Mouse (Mus musculus): ENCODE measurements around the gene Dync1h1. TPM values are rescaled to one million over a fixed set of nuclear protein-coding genes. Genes with fewer than 3 reads are reported as not detected.

Dync1h1 gene
- polyA plus RNA-seq, 1 experiment from 2014 or later, result 42.0 TPM

GRCm38 (mm10) chr12:110608460-110609152 lies 7.4 kb downstream of the Dync1h1 start:
- H3K27ac ChIP-seq (replicated peaks), result peak overlapping the region; percentile 60
- H3K4me2 ChIP-seq, result peak overlapping the region; percentile 30; the same call in 1 of the 2 replicates
- H3K9ac ChIP-seq, result peak overlapping the region; percentile 64; the same call in 1 of the 2 replicates

GRCm38 (mm10) chr12:110609153-110609497 lies 7.9 kb downstream of the Dync1h1 start:
- ATAC-seq (ENCODE audit: extremely low read depth, insufficient number of reproducible peaks, low FRiP score, low TSS enrichment), result no peak
- peak overlapping the region; percentile 64 for H3K9ac ChIP-seq
- peak overlapping the region; percentile 30; the same call in 1 of the 2 replicates for H3K4me2 ChIP-seq
- peak overlapping the region; percentile 60 for H3K27ac ChIP-seq (replicated peaks)
- peaks cover 43% of the 10 kb centered on the region for H3K36me3 ChIP-seq
- WGBS, result 70% methylated on average over 9 of the region's 9 CpGs
- H3K4me3 ChIP-seq, result no peak overlapping the region
- no peaks in the 10 kb centered on the region for H3K9me3 ChIP-seq
- H3K27me3 ChIP-seq (replicated peaks), result no peaks in the 10 kb centered on the region
- H3K4me1 ChIP-seq, result peaks cover 22% of the 10 kb centered on the region

More at GRCm38 (mm10) chr12:110608460-110609152, 7.4 kb downstream of the Dync1h1 start:
- H3K4me3 ChIP-seq, result no peak overlapping the region
- peaks cover 38% of the 10 kb centered on the region for H3K36me3 ChIP-seq
- H3K9me3 ChIP-seq, result no peaks in the 10 kb centered on the region
- H3K4me1 ChIP-seq, result peaks cover 27% of the 10 kb centered on the region
- 59% methylated on average over 11 of the region's 11 CpGs for WGBS
- ATAC-seq (ENCODE audit: extremely low read depth, insufficient number of reproducible peaks, low FRiP score, low TSS enrichment), result no peak
- no peaks in the 10 kb centered on the region for H3K27me3 ChIP-seq (replicated peaks)

DNA sequence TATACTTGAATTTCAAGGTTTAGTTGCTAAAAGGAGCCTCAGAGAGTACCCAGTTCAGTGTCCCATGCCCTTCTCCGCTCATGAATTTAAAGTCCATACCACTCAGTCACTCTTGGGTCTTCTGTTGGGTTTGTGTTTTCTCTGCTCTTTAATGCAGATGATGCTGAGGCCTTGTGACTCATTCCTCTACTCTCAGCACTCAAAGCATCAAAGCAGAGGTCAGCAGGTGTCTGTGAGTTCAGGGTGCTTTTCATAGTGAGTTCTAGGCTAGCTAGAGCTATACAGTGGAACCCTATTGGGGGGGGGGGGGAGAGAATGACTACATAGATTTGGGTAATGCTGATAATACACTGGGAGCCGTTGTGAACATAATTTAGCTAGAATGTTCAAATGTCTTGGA lies 9.5 kb downstream of the Dync1h1 start:
- no peak for ATAC-seq (ENCODE audit: extremely low read depth, insufficient number of reproducible peaks, low FRiP score, low TSS enrichment)
- Histone ChIP-seq H3K4me2 (no peak overlapping the region), H3K27ac (replicated peaks) (no peak overlapping the region), H3K27me3 (replicated peaks) (no peaks in the 10 kb centered on the region), H3K4me1 (peaks cover 14% of the 10 kb centered on the region), H3K9me3 (no peaks in the 10 kb centered on the region), H3K36me3 (peaks cover 59% of the 10 kb centered on the region), H3K4me3 (no peak overlapping the region), H3K9ac (no peak overlapping the region)
- WGBS, result 92% methylated on average over 2 of the region's 2 CpGs

- H3K27me3 ChIP-seq (replicated peaks), result no peaks in the 10 kb centered on the region
- H3K4me2 ChIP-seq, result no peak overlapping the region
- H3K4me1 ChIP-seq, result no peaks in the 10 kb centered on the region
- H3K27ac ChIP-seq (replicated peaks), result no peak overlapping the region
- no peaks in the 10 kb centered on the region for H3K9me3 ChIP-seq
- WGBS, result 96% methylated on average over 11 of the region's 11 CpGs
- no peak overlapping the region for H3K9ac ChIP-seq
- no peak overlapping the region for H3K4me3 ChIP-seq
- no peak for ATAC-seq (ENCODE audit: extremely low read depth, insufficient number of reproducible peaks, low FRiP score, low TSS enrichment)
- H3K36me3 ChIP-seq, result peaks cover 100% of the 10 kb centered on the region
Observed at GRCm38 (mm10) chr12:110630056-110630455, 28.8 kb downstream of the Dync1h1 start.

DNA sequence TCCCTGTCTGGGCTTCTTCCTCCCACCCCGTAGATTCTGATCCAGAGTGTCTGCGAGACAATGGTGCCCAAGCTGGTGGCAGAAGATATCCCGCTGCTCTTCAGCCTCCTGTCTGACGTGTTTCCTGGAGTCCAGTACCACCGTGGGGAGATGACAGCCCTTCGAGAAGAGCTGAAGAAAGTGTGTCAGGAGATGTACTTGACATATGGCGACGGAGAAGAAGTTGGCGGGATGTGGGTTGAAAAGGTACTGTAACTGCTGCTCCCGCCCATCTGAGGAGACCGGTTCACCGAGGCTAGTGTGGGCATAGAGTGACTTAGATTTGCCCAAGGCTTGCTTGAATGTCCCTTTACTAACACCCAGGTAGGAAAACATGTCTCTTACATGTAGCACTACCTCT lies 35.0 kb downstream of the Dync1h1 start:
- peaks cover 100% of the 10 kb centered on the region for H3K36me3 ChIP-seq
- no peaks in the 10 kb centered on the region for H3K27me3 ChIP-seq (replicated peaks)
- H3K27ac ChIP-seq (replicated peaks), result no peak overlapping the region
- WGBS, result 83% methylated on average over 12 of the region's 12 CpGs
- H3K9ac ChIP-seq, result no peak overlapping the region
- no peaks in the 10 kb centered on the region for H3K4me1 ChIP-seq
- no peaks in the 10 kb centered on the region for H3K9me3 ChIP-seq
- ATAC-seq (ENCODE audit: extremely low read depth, insufficient number of reproducible peaks, low FRiP score, low TSS enrichment), result no peak
- H3K4me2 ChIP-seq, result no peak overlapping the region
- H3K4me3 ChIP-seq, result no peak overlapping the region

DNA sequence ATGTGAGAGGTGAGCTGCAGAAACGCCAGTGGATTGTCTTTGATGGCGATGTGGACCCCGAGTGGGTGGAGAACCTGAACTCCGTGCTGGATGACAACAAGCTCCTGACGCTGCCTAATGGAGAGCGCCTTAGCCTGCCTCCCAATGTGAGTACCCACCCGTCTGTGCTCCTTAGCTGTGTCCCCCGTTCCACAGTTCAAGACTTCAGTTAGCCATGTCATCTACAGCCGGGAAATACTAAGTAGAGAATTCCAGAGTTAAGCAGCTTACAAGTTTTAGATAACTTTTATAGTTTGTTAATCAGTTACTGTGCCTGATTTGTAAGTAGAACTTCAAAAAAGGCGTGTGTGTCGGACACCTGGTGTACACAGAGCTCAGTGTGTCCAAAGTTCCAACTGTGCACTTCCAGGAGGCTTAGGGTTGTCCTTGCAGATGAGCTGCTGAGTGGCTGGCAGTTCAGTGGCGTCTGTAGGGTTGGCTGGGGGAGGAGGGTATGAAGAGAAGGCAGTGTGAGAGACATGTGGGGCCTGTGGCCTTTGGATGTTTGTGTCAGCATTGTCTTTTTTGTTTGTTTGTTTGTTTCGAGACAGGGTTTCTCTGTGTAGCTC lies 36.4 kb downstream of the Dync1h1 start:
- Histone ChIP-seq H3K36me3 (peaks cover 100% of the 10 kb centered on the region), H3K27ac (replicated peaks) (no peak overlapping the region), H3K9ac (no peak overlapping the region), H3K27me3 (replicated peaks) (no peaks in the 10 kb centered on the region), H3K4me1 (no peaks in the 10 kb centered on the region), H3K9me3 (no peaks in the 10 kb centered on the region), H3K4me2 (no peak overlapping the region), H3K4me3 (no peak overlapping the region)
- WGBS, result 87% methylated on average over 13 of the region's 13 CpGs
- ATAC-seq (ENCODE audit: extremely low read depth, insufficient number of reproducible peaks, low FRiP score, low TSS enrichment), result no peak

- H3K9ac ChIP-seq, result no peak overlapping the region
- H3K9me3 ChIP-seq, result no peaks in the 10 kb centered on the region
- H3K4me1 ChIP-seq, result no peaks in the 10 kb centered on the region
- no peak overlapping the region for H3K4me2 ChIP-seq
- H3K27ac ChIP-seq (replicated peaks), result no peak overlapping the region
- 79% methylated on average over 8 of the region's 8 CpGs for WGBS
- ATAC-seq (ENCODE audit: extremely low read depth, insufficient number of reproducible peaks, low FRiP score, low TSS enrichment), result no peak
- no peaks in the 10 kb centered on the region for H3K27me3 ChIP-seq (replicated peaks)
- H3K4me3 ChIP-seq, result no peak overlapping the region
- peaks cover 97% of the 10 kb centered on the region for H3K36me3 ChIP-seq
Observed at GRCm38 (mm10) chr12:110650241-110650641, 49.0 kb downstream of the Dync1h1 start.

GRCm38 (mm10) chr12:110651464-110651863 lies 50.2 kb downstream of the Dync1h1 start:
- ATAC-seq (ENCODE audit: extremely low read depth, insufficient number of reproducible peaks, low FRiP score, low TSS enrichment), result no peak
- Histone ChIP-seq H3K4me3 (no peak overlapping the region), H3K4me2 (no peak overlapping the region), H3K9ac (no peak overlapping the region), H3K36me3 (peaks cover 97% of the 10 kb centered on the region), H3K9me3 (no peaks in the 10 kb centered on the region), H3K27ac (replicated peaks) (no peak overlapping the region), H3K4me1 (no peaks in the 10 kb centered on the region), H3K27me3 (replicated peaks) (no peaks in the 10 kb centered on the region)
- WGBS, result 96% methylated on average over 17 of the region's 17 CpGs

DNA sequence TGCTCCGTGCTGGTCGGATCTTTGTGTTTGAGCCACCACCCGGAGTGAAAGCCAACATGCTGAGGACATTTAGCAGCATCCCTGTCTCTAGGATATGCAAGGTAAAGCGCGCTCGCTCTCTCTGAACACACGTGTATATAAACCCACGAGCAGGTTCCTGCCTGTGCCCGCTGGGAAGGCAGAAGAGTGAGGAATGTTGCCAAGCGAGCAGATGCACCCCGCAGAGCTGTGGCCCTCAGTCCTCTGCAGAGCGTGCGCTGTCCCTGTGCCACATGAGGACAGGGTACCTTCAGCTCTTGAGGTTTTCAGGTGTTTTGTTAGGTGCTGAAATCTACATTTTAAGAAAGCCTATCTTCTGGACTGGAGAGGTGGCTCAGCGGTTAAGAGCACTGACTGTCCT lies 60.5 kb downstream of the Dync1h1 start:
- no peak overlapping the region for H3K27ac ChIP-seq (replicated peaks)
- H3K9me3 ChIP-seq, result no peaks in the 10 kb centered on the region
- H3K4me1 ChIP-seq, result no peaks in the 10 kb centered on the region
- no peak overlapping the region for H3K4me2 ChIP-seq
- peaks cover 100% of the 10 kb centered on the region for H3K36me3 ChIP-seq
- no peak overlapping the region for H3K9ac ChIP-seq
- ATAC-seq (ENCODE audit: extremely low read depth, insufficient number of reproducible peaks, low FRiP score, low TSS enrichment), result no peak
- no peaks in the 10 kb centered on the region for H3K27me3 ChIP-seq (replicated peaks)
- H3K4me3 ChIP-seq, result no peak overlapping the region
- 95% methylated on average over 14 of the region's 14 CpGs for whole genome bisulfite sequencing

DNA sequence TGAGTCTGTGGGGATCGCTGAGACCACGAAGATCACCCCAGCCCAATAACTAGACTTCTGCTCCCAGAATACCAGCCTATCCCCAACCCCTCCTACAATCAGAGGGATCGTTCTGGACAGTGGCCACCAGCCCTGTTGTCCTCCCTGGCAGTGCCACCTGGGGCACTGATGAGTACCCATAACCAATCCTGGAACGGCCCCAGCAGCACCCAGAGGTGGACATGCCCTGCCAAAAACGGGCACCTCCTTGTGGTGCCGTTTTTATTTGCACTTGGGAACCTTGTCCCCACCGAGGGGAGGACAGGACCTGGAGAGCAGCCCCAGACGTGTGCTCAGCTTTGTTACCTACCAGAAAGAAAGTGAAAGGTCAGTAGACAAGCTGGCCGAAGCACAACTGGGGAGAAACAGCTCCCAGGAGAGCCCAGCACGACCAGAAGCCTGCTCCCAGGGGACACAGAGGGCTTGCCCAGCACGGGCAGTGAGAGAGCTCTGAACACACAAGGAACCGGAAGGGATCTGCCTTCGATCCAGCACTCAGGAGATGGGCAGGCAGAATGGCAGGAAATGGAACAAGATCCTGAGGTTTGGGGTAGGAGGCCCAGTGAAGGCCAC lies 66.3 kb downstream of the Dync1h1 start:
- H3K27me3 ChIP-seq (replicated peaks), result no peaks in the 10 kb centered on the region
- WGBS, result 86% methylated on average over 13 of the region's 13 CpGs
- ATAC-seq (ENCODE audit: extremely low read depth, insufficient number of reproducible peaks, low FRiP score, low TSS enrichment), result no peak; the same call in 1 of the 2 replicates
- H3K4me1 ChIP-seq, result no peaks in the 10 kb centered on the region
- no peak overlapping the region for H3K9ac ChIP-seq
- H3K9me3 ChIP-seq, result no peaks in the 10 kb centered on the region
- no peak overlapping the region for H3K4me3 ChIP-seq
- peaks cover 85% of the 10 kb centered on the region for H3K36me3 ChIP-seq
- H3K4me2 ChIP-seq, result no peak overlapping the region
- no peak overlapping the region for H3K27ac ChIP-seq (replicated peaks)

- Histone ChIP-seq H3K4me3 (no peak overlapping the region), H3K4me1 (no peaks in the 10 kb centered on the region), H3K27me3 (replicated peaks) (no peaks in the 10 kb centered on the region), H3K36me3 (peaks cover 18% of the 10 kb centered on the region), H3K9me3 (no peaks in the 10 kb centered on the region), H3K27ac (replicated peaks) (no peak overlapping the region), H3K4me2 (no peak overlapping the region), H3K9ac (no peak overlapping the region)
- ATAC-seq (ENCODE audit: extremely low read depth, insufficient number of reproducible peaks, low FRiP score, low TSS enrichment), result no peak
- WGBS, result 49% methylated on average over 5 of the region's 5 CpGs
Observed at GRCm38 (mm10) chr12:110674243-110674642, 73.0 kb downstream of the Dync1h1 start.
